Mouse (Mus musculus) bone marrow, adult 2 months (tissue): ENCODE measurements around the gene Pou2f1.

Source experiments
- CTCF ChIP-seq: fragments of 200-500 bp; IDR thresholded peaks from 2 replicates; pipeline ENCODE4 v1.5.1; 2011; ENCODE audit warnings: low read length, control low read depth; ENCODE audit not compliant: control insufficient read depth, insufficient read depth
- POLR2A ChIP-seq: fragments of 200-500 bp; IDR thresholded peaks from 2 replicates; pipeline ENCODE4 v1.6.1; 2011; ENCODE audit warnings: low read depth, mild to moderate bottlenecking, control low read depth, low read length, borderline replicate concordance; ENCODE audit not compliant: control insufficient read depth

DNA sequence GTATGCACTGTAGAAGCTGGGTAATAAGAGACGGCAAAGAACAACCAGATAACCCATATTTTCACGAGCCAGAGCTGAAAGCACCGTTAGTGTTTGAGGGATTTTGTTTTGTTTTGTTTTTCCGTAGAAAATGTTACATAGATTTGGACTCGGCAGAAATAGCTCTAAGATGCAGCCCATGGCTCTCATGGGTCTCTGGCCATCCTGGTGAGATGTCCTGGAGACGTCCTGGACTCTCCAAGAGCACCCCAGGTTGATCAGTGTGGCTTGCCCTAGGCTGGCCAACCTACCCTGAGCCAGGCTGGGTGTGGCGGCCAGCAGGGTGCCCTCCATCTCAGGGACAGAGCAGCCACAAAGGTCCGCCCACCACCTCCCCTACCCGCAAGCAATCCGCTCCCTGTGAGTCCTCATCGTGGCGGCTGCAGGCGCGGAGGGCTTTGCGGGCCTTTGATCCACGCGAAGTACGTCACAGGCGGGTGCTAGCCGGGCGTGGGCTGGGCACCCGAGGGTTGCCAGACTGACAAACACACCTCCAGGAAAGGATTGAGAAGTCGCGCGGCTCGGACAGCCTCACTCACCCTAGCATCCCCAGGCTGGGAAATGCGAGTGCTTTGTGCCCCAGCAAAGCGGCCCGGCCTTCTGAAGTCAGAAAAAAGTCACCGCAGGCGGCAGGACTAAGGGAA is 161.8 kb downstream of the Pou2f1 start:
- TF ChIP-seq POLR2A (no peak), CTCF (no peak)
